Mouse (Mus musculus) C2C12 (cell line): ENCODE measurements around the gene Frmd4b. TPM values are rescaled to one million over a fixed set of nuclear protein-coding genes. Genes with fewer than 3 reads are reported as not detected.

Experiments used
- H3K27me3 ChIP-seq: one replicate; pipeline ENCODE4 v1.6.1; 2011; ENCODE audit not compliant: control insufficient read depth, insufficient read depth, insufficient read length
- H3K36me3 ChIP-seq: one replicate; pipeline ENCODE4 v1.6.1; 2011; ENCODE audit not compliant: control insufficient read depth, insufficient read depth
- H3K4me3 ChIP-seq: one replicate; pipeline ENCODE4 v1.5.1; 2011; ENCODE audit warnings: mild to moderate bottlenecking, control low read depth; ENCODE audit not compliant: poor library complexity, insufficient read depth, severe bottlenecking
- H3K79me2 ChIP-seq: one replicate; pipeline ENCODE4 v1.6.1; 2011; ENCODE audit not compliant: control insufficient read depth, insufficient read depth
- H3K79me3 ChIP-seq: one replicate; pipeline ENCODE4 v1.6.1; 2011; ENCODE audit warnings: low read depth, control low read depth
- H3ac ChIP-seq: one replicate; pipeline ENCODE3; 2011; ENCODE audit warnings: low read depth; ENCODE audit not compliant: control insufficient read depth, insufficient read length
- CEBPB ChIP-seq: IDR thresholded peaks from one replicate; pipeline ENCODE4 v1.6.1; 2011; ENCODE audit warnings: low read depth, mild to moderate bottlenecking, control low read depth, moderate library complexity
- CTCF ChIP-seq: IDR thresholded peaks from one replicate; pipeline ENCODE4 v1.5.1; 2011; ENCODE audit not compliant: control insufficient read depth, insufficient read depth, insufficient read length
- FOSL1 ChIP-seq: IDR thresholded peaks from one replicate; pipeline ENCODE4 v1.8.0; 2011; ENCODE audit warnings: mild to moderate bottlenecking, low read length; ENCODE audit not compliant: poor library complexity, insufficient read depth, severe bottlenecking
- MAX ChIP-seq: IDR thresholded peaks from one replicate; pipeline ENCODE4 v1.6.1; 2011; ENCODE audit warnings: mild to moderate bottlenecking, control low read depth
- MYOD1 ChIP-seq: IDR thresholded peaks from one replicate; pipeline ENCODE4 v1.6.1; 2011; ENCODE audit warnings: low read depth; ENCODE audit not compliant: control insufficient read depth, insufficient read length
- MYOG ChIP-seq: IDR thresholded peaks from one replicate; pipeline ENCODE4 v1.6.1; 2011; ENCODE audit not compliant: control insufficient read depth, insufficient read length; ENCODE audit errors: extremely low read depth
- USF1 ChIP-seq: IDR thresholded peaks from one replicate; pipeline ENCODE4 v1.6.1; 2011; ENCODE audit warnings: low read depth, mild to moderate bottlenecking, control low read depth, moderate library complexity
- polyA plus RNA-seq: library from polyadenylated mRNA; unstranded; fragments of >200 nt; fragmentation: generic; extraction: Trizol; gene quantifications from one replicate; pipeline ENCODE4 v1.2.1, GENCODE M21; 2012; ENCODE audit warnings: missing spikeins

Frmd4b gene
- polyA plus RNA-seq, 1 experiment: not detected

DNA sequence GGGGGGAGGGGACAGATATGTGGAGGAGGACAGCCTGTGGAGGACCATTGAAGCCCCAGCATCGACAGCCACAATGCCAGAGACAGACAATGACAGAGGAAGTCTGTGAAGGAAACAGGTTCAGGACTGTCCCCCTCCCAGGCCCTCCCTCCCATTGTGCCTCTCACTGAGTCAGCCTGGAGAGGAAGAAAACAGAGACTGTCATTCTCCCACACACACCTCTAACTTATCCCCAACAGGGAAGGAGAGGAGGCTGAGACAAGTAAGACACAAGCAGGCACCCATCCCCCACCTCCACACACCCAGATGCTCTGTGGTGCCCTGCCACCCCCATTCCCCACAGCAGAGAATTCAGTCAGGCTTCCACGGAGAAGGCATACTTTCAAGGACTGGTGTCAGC is 98.9 kb downstream of the Frmd4b start:
- H3K36me3 ChIP-seq: no peaks in the 10 kb centered on the region
- H3K4me3 ChIP-seq: no peak overlapping the region
- no peaks in the 10 kb centered on the region for H3K27me3 ChIP-seq
- H3ac ChIP-seq: no peak overlapping the region
- no peaks in the 10 kb centered on the region for H3K79me3 ChIP-seq
- no peaks in the 10 kb centered on the region for H3K79me2 ChIP-seq
- TF ChIP-seq MAX (no peak), MYOD1 (no peak), CTCF (no peak), MYOG (no peak), USF1 (no peak), FOSL1 (no peak)

DNA sequence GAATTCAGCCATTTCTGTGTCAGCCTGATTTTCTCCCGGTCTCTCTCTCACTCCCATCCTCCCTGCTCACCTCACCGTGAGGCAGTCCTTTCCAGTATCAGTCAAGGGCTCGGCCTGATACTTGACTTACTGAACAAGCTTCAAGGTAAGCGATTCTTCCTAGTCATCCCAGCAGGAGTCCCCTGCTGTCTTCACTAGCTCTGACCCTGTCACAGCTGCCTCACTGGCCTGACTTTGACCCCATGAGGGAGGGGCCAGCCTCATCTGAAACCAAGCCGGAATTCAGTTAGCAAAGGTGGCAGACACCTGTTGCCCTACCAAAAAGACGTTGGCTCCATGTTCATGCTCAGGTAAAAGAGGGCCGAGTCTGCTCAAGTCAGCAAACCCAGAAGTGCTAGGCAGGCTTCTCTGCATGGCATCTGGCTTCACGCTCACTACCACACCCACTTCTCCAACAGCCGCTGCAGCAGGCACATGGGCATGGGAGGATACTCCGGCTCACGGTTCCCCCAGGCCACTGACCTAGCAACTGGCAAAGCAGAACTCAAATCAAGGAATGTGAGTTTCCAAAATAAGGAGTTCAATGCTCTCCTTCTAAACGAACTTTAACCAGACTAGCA is 99.6 kb downstream of the Frmd4b start:
- no peaks in the 10 kb centered on the region for H3K79me3 ChIP-seq
- no peaks in the 10 kb centered on the region for H3K36me3 ChIP-seq
- no peak overlapping the region for H3ac ChIP-seq
- H3K4me3 ChIP-seq: no peak overlapping the region
- H3K27me3 ChIP-seq: no peaks in the 10 kb centered on the region
- TF ChIP-seq CTCF (no peak), FOSL1 (no peak), MAX (no peak), MYOD1 (no peak), CEBPB (no peak), USF1 (no peak), MYOG (no peak)
- no peaks in the 10 kb centered on the region for H3K79me2 ChIP-seq

DNA sequence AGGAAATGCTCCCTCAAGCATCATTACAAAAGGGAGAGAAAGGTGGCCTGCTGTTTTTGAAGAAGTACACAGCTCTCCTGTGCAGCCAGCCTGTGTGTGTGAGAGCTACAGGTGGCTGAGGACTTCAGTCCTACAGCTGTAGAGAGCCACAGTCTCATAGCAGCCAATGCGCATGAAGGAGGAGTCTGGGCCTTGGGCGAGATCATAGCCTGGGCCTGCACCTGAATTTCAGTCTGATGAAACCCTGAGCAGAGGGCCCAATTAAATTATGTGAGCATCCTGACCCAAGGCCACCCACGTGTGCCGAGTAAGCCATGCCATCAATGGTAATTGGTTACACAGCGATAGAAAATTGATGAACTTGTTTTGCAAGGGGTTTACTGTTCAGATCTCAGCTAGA is 100.4 kb downstream of the Frmd4b start:
- no peak for TF ChIP-seq FOSL1
- no peak for TF ChIP-seq USF1
- Histone ChIP-seq H3K4me3 (no peak overlapping the region), H3K36me3 (no peaks in the 10 kb centered on the region), H3ac (no peak overlapping the region), H3K79me2 (no peaks in the 10 kb centered on the region), H3K79me3 (no peaks in the 10 kb centered on the region), H3K27me3 (peaks cover 3% of the 10 kb centered on the region)

DNA sequence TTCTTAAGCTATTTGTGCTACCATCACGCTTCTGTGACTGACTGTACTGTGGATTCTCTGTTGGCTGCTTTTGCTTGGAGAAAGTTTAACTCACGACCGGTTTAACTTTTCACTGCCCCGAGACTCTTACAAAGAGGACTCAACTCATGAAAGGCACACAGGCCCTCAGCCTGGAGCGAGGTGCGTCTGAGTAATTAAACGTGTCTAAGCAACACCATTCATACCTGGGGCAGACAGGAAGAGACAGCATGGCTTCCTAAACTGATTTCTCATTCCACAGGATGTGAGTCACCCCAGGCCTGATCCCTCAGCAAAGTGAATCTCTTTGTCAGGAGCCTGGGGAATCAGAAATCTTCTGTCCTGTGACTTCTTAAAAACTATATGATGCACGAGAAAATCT is 106.6 kb downstream of the Frmd4b start:
- no peaks in the 10 kb centered on the region for H3K79me2 ChIP-seq
- no peaks in the 10 kb centered on the region for H3K36me3 ChIP-seq
- H3K4me3 ChIP-seq: no peak overlapping the region
- H3ac ChIP-seq: no peak overlapping the region
- H3K79me3 ChIP-seq: no peaks in the 10 kb centered on the region
- no peak for TF ChIP-seq MYOG
- no peak for TF ChIP-seq USF1
- TF ChIP-seq MYOD1: no peak
- no peak for TF ChIP-seq FOSL1
- TF ChIP-seq CTCF: no peak
- no peak for TF ChIP-seq MAX
- no peak for TF ChIP-seq CEBPB
- H3K27me3 ChIP-seq: peaks cover 3% of the 10 kb centered on the region

DNA sequence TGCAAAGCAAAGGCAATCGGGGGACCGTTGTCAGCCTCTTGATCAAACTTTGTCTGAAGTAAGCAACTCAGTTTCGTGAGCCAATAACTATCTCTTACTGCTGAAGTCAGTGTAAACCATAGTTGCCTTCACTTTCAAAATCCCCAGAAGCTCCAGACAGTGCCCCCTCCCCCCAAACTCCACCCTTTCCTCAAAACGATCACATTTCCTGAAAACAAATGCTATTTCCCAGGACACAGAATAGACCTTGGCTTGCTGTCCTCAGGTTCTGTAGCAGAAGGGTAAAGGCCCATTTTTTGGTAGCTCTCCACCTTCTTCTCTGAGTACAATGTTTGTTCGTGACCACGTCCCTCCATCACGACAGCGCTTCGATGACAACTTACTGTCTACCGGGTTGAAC is 107.9 kb downstream of the Frmd4b start:
- Histone ChIP-seq H3ac (no peak overlapping the region), H3K79me2 (no peaks in the 10 kb centered on the region), H3K79me3 (no peaks in the 10 kb centered on the region), H3K4me3 (no peak overlapping the region), H3K36me3 (no peaks in the 10 kb centered on the region), H3K27me3 (peaks cover 3% of the 10 kb centered on the region)
- TF ChIP-seq USF1 (no peak), MAX (no peak), CEBPB (no peak), FOSL1 (no peak)

DNA sequence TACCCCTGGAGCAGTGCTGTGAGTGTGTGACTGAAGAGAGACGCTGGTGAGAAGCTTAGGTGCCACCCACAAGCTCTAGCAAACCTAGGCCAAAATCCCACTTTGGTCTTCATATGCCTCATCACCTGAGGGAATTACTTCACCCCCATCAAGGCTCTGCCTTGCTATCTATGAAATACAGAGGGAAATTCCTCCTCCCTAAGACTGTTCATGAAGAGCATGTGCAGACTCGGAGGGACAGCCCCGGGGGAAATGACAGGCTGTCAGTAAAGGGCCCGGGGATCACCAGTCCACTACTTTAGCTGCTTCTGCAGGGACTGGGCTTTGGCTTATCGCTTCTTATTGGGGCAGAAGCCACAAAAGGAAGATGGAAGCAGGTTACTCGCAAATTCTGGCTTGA is 108.9 kb downstream of the Frmd4b start:
- no peaks in the 10 kb centered on the region for H3K79me3 ChIP-seq
- no peaks in the 10 kb centered on the region for H3K79me2 ChIP-seq
- H3K27me3 ChIP-seq: peaks cover 3% of the 10 kb centered on the region
- no peak overlapping the region for H3ac ChIP-seq
- no peak for TF ChIP-seq FOSL1
- H3K4me3 ChIP-seq: no peak overlapping the region
- H3K36me3 ChIP-seq: no peaks in the 10 kb centered on the region
